Mouse (Mus musculus): ENCODE measurements at regions not wholly inside any gene's neighbourhood (a gene's known extent, or its start where the extent isn't known, plus 50 kb on each side); places are given as distances from the start of the nearest gene placed in this dataset.
"Not testable (repeated sequence)": the region's sequence is repeated elsewhere in the genome, so short reads cannot be mapped to it uniquely, and the experiment has no call there.

GRCm38 (mm10) chr12:115257802-115258201 lies 789.7 kb upstream of the Zfp386 start:
- no peaks in the 10 kb centered on the region for H3K27me3 ChIP-seq (ENCODE audit: control insufficient read depth, insufficient read depth, low read length)
- 60% methylated on average over 1 of the region's 1 CpGs for WGBS
- TF ChIP-seq POLR2A (IDR thresholded peaks at IDR 0.05; ENCODE audit: low read depth, low read length) (no peak), CTCF (IDR thresholded peaks at IDR 0.05; ENCODE audit: extremely low read depth, insufficient read length, insufficient replicate concordance, low read depth, low read length) (no peak)
- H3K27ac ChIP-seq (ENCODE audit: insufficient read depth, low read depth, low read length) = peak overlapping the region; percentile 75; the same call in 1 of the 2 replicates
- H3K36me3 ChIP-seq (ENCODE audit: control insufficient read depth, insufficient read depth, low read length) = no peaks in the 10 kb centered on the region
- H3K4me1 ChIP-seq (ENCODE audit: control insufficient read depth, insufficient read depth, insufficient read length, low read length) = peaks cover 2% of the 10 kb centered on the region; the same call in 1 of the 2 replicates
- H3K4me3 ChIP-seq (ENCODE audit: low read depth, low read length) = no peak overlapping the region

DNA sequence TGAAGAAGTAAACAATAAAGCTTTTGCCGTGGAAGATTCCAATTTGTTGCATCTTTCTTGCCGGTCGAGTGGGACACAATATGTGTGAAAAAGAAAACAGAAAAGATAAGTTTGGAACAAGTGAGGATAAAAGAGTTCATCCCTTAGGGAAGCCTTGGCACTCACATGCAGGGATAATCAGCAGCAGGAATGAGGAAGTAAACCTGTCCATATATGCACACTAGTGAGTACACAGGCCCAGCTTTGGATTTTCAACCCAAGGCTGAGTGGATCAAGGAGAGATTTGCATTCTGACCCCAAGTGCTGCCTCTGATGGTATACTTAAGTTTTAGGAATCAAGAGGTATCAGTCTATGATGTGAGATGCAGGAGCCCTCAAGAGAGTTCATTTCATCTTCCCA lies 788.8 kb upstream of the Zfp386 start:
- Histone ChIP-seq H3K27me3 (ENCODE audit: control insufficient read depth, insufficient read depth, low read length) (no peaks in the 10 kb centered on the region), H3K4me3 (ENCODE audit: low read depth, low read length) (no peak overlapping the region), H3K36me3 (ENCODE audit: control insufficient read depth, insufficient read depth, low read length) (no peaks in the 10 kb centered on the region), H3K4me1 (ENCODE audit: control insufficient read depth, insufficient read depth, insufficient read length, low read length) (peaks cover 2% of the 10 kb centered on the region; the same call in 1 of the 2 replicates), H3K27ac (ENCODE audit: insufficient read depth, low read depth, low read length) (no peak overlapping the region)
- TF ChIP-seq POLR2A (IDR thresholded peaks at IDR 0.05; ENCODE audit: low read depth, low read length) (no peak), CTCF (IDR thresholded peaks at IDR 0.05; ENCODE audit: extremely low read depth, insufficient read length, insufficient replicate concordance, low read depth, low read length) (no peak)
- WGBS = 83% methylated on average over 3 of the region's 3 CpGs

GRCm38 (mm10) chr12:115262431-115262830 lies 785.1 kb upstream of the Zfp386 start:
- not testable (repeated sequence) for H3K27ac ChIP-seq (ENCODE audit: insufficient read depth, low read depth, low read length); H3K4me1 ChIP-seq (ENCODE audit: control insufficient read depth, insufficient read depth, insufficient read length, low read length); H3K4me3 ChIP-seq (ENCODE audit: low read depth, low read length); H3K27me3 ChIP-seq (ENCODE audit: control insufficient read depth, insufficient read depth, low read length); H3K36me3 ChIP-seq (ENCODE audit: control insufficient read depth, insufficient read depth, low read length)

- 43% methylated on average over 1 of the region's 1 CpGs for WGBS
Measured at GRCm38 (mm10) chr12:115276749-115277148, 770.8 kb upstream of the Zfp386 start.

GRCm38 (mm10) chr12:115293772-115294171 lies 753.8 kb upstream of the Zfp386 start:
- not testable (repeated sequence) for H3K4me1 ChIP-seq (ENCODE audit: control insufficient read depth, insufficient read depth, insufficient read length, low read length); H3K27me3 ChIP-seq (ENCODE audit: control insufficient read depth, insufficient read depth, low read length); H3K27ac ChIP-seq (ENCODE audit: insufficient read depth, low read depth, low read length); H3K36me3 ChIP-seq (ENCODE audit: control insufficient read depth, insufficient read depth, low read length); H3K4me3 ChIP-seq (ENCODE audit: low read depth, low read length)
- 58% methylated on average over 4 of the region's 4 CpGs for WGBS

More at GRCm38 (mm10) chr12:115276749-115277148, 770.8 kb upstream of the Zfp386 start:
- not testable (repeated sequence) for H3K4me1 ChIP-seq (ENCODE audit: control insufficient read depth, insufficient read depth, insufficient read length, low read length); H3K27ac ChIP-seq (ENCODE audit: insufficient read depth, low read depth, low read length); H3K36me3 ChIP-seq (ENCODE audit: control insufficient read depth, insufficient read depth, low read length); H3K4me3 ChIP-seq (ENCODE audit: low read depth, low read length); H3K27me3 ChIP-seq (ENCODE audit: control insufficient read depth, insufficient read depth, low read length)

GRCm38 (mm10) chr12:115298041-115298440 lies 749.5 kb upstream of the Zfp386 start:
- not testable (repeated sequence) for H3K36me3 ChIP-seq (ENCODE audit: control insufficient read depth, insufficient read depth, low read length); H3K4me3 ChIP-seq (ENCODE audit: low read depth, low read length); H3K27ac ChIP-seq (ENCODE audit: insufficient read depth, low read depth, low read length); H3K27me3 ChIP-seq (ENCODE audit: control insufficient read depth, insufficient read depth, low read length); H3K4me1 ChIP-seq (ENCODE audit: control insufficient read depth, insufficient read depth, insufficient read length, low read length)

- TF ChIP-seq CTCF (IDR thresholded peaks at IDR 0.05; ENCODE audit: extremely low read depth, insufficient read length, insufficient replicate concordance, low read depth, low read length) (no peak), POLR2A (IDR thresholded peaks at IDR 0.05; ENCODE audit: low read depth, low read length) (no peak)
- Histone ChIP-seq H3K4me1 (ENCODE audit: control insufficient read depth, insufficient read depth, insufficient read length, low read length) (no peaks in the 10 kb centered on the region), H3K4me3 (ENCODE audit: low read depth, low read length) (no peak overlapping the region), H3K36me3 (ENCODE audit: control insufficient read depth, insufficient read depth, low read length) (no peaks in the 10 kb centered on the region), H3K27ac (ENCODE audit: insufficient read depth, low read depth, low read length) (no peak overlapping the region), H3K27me3 (ENCODE audit: control insufficient read depth, insufficient read depth, low read length) (no peaks in the 10 kb centered on the region)
Measured at GRCm38 (mm10) chr12:115311956-115312355, 735.6 kb upstream of the Zfp386 start.

DNA sequence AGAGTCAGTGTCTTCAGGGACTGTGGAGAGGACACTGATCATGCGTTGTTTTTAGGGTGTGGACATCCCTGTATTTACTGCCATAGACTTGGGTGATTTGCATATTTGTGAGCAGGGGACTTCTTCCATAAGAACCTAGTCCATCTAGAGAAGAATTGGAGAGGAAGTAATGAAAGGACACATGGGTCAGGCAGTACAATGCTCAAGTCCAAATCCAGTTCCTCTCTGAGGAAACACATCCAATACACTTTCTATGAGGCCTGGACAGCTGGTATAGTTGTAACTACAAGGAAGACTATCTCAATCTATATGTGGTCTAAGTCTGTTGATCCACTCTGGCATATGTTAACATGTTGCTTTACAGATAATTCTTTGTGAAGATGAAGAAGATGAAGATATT lies 734.9 kb upstream of the Zfp386 start:
- H3K27ac ChIP-seq (ENCODE audit: insufficient read depth, low read depth, low read length); H3K36me3 ChIP-seq (ENCODE audit: control insufficient read depth, insufficient read depth, low read length); H3K4me1 ChIP-seq (ENCODE audit: control insufficient read depth, insufficient read depth, insufficient read length, low read length); H3K4me3 ChIP-seq (ENCODE audit: low read depth, low read length); H3K27me3 ChIP-seq (ENCODE audit: control insufficient read depth, insufficient read depth, low read length): not testable (repeated sequence)
- 79% methylated on average over 1 of the region's 1 CpGs for WGBS

DNA sequence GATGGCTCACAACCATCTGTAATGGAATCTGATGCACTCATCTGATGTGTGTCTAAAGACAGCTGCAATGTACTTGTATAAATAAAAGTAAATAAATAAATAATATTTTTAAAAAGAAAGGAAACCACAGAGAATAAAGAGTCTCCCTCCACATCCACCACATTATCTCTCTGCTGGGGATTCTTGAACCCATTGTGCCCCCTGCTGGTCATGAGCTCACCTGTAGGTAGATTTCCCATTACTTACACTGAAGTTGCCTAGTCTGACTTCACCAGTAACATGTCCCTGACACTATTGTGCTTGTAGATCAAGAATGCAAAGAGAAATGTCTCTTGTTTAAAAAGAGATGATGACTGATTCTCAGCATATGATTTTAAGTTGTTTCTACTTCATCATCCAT lies 726.9 kb upstream of the Zfp386 start:
- not testable (repeated sequence) for H3K4me3 ChIP-seq (ENCODE audit: low read depth, low read length); H3K27ac ChIP-seq (ENCODE audit: insufficient read depth, low read depth, low read length); H3K36me3 ChIP-seq (ENCODE audit: control insufficient read depth, insufficient read depth, low read length); H3K4me1 ChIP-seq (ENCODE audit: control insufficient read depth, insufficient read depth, insufficient read length, low read length); H3K27me3 ChIP-seq (ENCODE audit: control insufficient read depth, insufficient read depth, low read length)
